Mouse (Mus musculus) forebrain, postnatal 0 days (tissue): ENCODE results near the gene Nr3c2. TPM values are rescaled to one million over a fixed set of nuclear protein-coding genes. Genes with fewer than 3 reads are reported as not detected.

Source experiments
- ATAC-seq: fragments of 200-750 bp; cut with Nextera tagmentation; 2 replicates; pipeline ENCODE4 v1.8.0; 2017; ENCODE audit warnings: mild to moderate bottlenecking, moderate library complexity
- DNase-seq: peaks from one replicate; pipeline ENCODE4 v3.0.0-alpha.2; 2015
- H3K27ac ChIP-seq: fragments of 300-500 bp; sonication (generic); 2 replicates; pipeline ENCODE4 v1.5.1; 2014; ENCODE audit warnings: low read depth, mild to moderate bottlenecking, antibody characterized with exemption, low read length, moderate library complexity, mixed read lengths
- H3K27me3 ChIP-seq: fragments of 300-500 bp; sonication (generic); 2 replicates; pipeline ENCODE4 v1.6.1; 2014; ENCODE audit warnings: mild to moderate bottlenecking, low read length, mixed read lengths; ENCODE audit not compliant: insufficient read depth
- H3K36me3 ChIP-seq: fragments of 300-500 bp; sonication (generic); 2 replicates; pipeline ENCODE4 v1.6.1; 2014; ENCODE audit warnings: mild to moderate bottlenecking, moderate library complexity; ENCODE audit not compliant: insufficient read depth
- H3K4me1 ChIP-seq: fragments of 300-500 bp; sonication (generic); 2 replicates; pipeline ENCODE4 v1.6.1; 2014; ENCODE audit warnings: antibody characterized with exemption; ENCODE audit not compliant: insufficient read depth
- H3K4me2 ChIP-seq: fragments of 300-500 bp; sonication (generic); 2 replicates; pipeline ENCODE4 v1.6.1; 2014; ENCODE audit warnings: low read depth, mild to moderate bottlenecking, moderate library complexity
- H3K4me3 ChIP-seq: fragments of 300-500 bp; sonication (generic); 2 replicates; pipeline ENCODE4 v1.5.1; 2014; ENCODE audit warnings: low read depth, low read length, mixed read lengths
- H3K9ac ChIP-seq: fragments of 300-500 bp; sonication (generic); 2 replicates; pipeline ENCODE4 v1.6.1; 2014; ENCODE audit warnings: mild to moderate bottlenecking
- H3K9me3 ChIP-seq: fragments of 300-500 bp; sonication (generic); 2 replicates; pipeline ENCODE4 v1.6.1; 2016; ENCODE audit warnings: low read length
- CTCF ChIP-seq: sonication (generic); IDR thresholded peaks from 2 replicates; pipeline ENCODE4 v1.5.1; 2016; ENCODE audit warnings: antibody characterized with exemption, control low read depth, low read depth
- WGBS: fragments of 180-500 bp; shearing (Covaris S2); extraction: QIAGEN DNeasy Blood & Tissue Kit; methylation state at CpG from one replicate; pipeline ENCODE4 v1.1.7; 2014; 5-methylcytosine and 5-hydroxymethylcytosine counted together
- polyA plus RNA-seq: library from polyadenylated mRNA; unstranded; fragments of >200 nt; fragmentation: Nextera tagmentation; extraction: Ambion mirVana; gene quantifications from 2 replicates; pipeline ENCODE4 v1.2.1, GENCODE M21; 2015
- total RNA-seq: library from RNA; depleted of rRNA; stranded (reverse); fragments of >200 nt; gene quantifications from 2 replicates; pipeline ENCODE4 v1.2.3, GENCODE M21; 2014

Nr3c2 gene
- total and polyA plus RNA-seq, 2 experiments from 2014 or later, result 10.4 to 13.4 TPM

- Histone ChIP-seq H3K36me3 (no peaks in the 10 kb centered on the region), H3K27me3 (no peaks in the 10 kb centered on the region), H3K4me3 (no peak overlapping the region), H3K9me3 (no peaks in the 10 kb centered on the region), H3K4me1 (no peaks in the 10 kb centered on the region), H3K4me2 (no peak overlapping the region), H3K27ac (no peak overlapping the region), H3K9ac (no peak overlapping the region)
- no peak for TF ChIP-seq CTCF
- DNase-seq (no peak), ATAC-seq (no peak)
- WGBS, result 83% methylated on average over 10 of the region's 10 CpGs
Measured at GRCm38 (mm10) chr8:77276827-77277226, 377.6 kb downstream of the Nr3c2 start.

- no peaks in the 10 kb centered on the region for H3K36me3 ChIP-seq
- DNase-seq, result no peak
- no peaks in the 10 kb centered on the region for H3K4me1 ChIP-seq
- no peaks in the 10 kb centered on the region for H3K27me3 ChIP-seq
- no peak overlapping the region for H3K9ac ChIP-seq
- no peak for ATAC-seq
- H3K4me3 ChIP-seq, result no peak overlapping the region
- no peak overlapping the region for H3K4me2 ChIP-seq
- no peak overlapping the region for H3K27ac ChIP-seq
- no peaks in the 10 kb centered on the region for H3K9me3 ChIP-seq
- no peak for TF ChIP-seq CTCF
- 94% methylated on average over 4 of the region's 4 CpGs for WGBS
Measured at GRCm38 (mm10) chr8:77278246-77278645, 379.0 kb downstream of the Nr3c2 start.

DNA sequence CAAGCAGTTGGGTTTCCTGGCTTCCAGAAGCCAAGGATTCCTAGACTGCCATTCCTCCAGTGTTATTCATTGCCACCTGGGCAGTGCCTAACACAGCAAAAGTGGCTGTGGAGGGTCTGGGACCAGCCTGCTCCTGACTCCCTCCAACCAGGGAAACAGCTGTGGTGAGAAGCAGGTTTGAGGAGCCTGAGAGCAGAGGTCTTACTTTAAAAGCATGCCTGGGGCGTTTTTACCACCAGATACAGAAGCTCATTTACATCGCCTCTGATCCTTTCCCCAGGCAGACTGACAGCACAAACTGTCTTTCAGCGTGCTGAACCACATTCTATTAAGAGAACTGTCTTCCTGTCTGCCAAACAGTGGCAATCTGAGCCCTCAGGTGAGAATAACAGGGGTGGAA lies 380.7 kb downstream of the Nr3c2 start:
- H3K27me3 ChIP-seq, result no peaks in the 10 kb centered on the region
- 0 out of 2 replicates have a peak overlapping the region, but pooled peaks have one; percentile 6 for H3K9ac ChIP-seq
- no peak for TF ChIP-seq CTCF
- H3K9me3 ChIP-seq, result peaks cover 4% of the 10 kb centered on the region; the same call in 1 of the 2 replicates
- no peak overlapping the region for H3K4me3 ChIP-seq
- no peaks in the 10 kb centered on the region for H3K36me3 ChIP-seq
- ATAC-seq, result peak; percentile 29; the same call in 1 of the 2 replicates
- 39% methylated on average over 3 of the region's 3 CpGs for WGBS
- no peak for DNase-seq
- no peaks in the 10 kb centered on the region for H3K4me1 ChIP-seq
- H3K4me2 ChIP-seq, result no peak overlapping the region
- H3K27ac ChIP-seq, result no peak overlapping the region

DNA sequence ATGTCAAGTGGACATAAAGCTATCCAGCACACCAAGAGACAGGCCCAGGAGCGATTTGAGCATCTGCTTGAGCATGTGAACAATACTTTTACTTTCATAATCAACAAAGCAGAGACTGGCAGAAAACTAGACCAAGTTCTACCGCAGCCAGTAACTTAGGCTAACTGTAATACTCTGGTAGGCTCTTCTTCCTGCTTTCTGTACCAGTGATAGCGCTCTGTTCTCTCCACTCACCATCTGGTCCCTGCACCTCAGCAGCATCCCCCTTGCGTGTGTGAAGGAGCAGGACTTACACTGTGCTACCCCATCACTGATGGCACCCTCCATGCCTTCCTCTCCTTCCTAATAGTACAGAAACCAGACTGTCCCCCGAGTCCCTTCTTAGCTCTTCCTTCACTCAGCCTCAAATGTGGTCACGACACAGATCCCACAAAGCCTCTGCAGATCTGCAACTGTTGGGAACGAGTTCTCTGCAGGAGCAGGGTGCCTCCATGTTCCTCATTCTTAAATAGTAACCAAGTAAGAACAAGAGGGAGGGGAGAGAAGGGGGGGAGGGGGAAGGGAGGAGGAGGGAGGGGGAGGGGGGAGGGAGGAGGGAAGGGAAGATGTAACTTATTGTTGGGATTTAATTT lies 383.5 kb downstream of the Nr3c2 start:
- no peak overlapping the region for H3K9ac ChIP-seq
- H3K4me2 ChIP-seq, result no peak overlapping the region
- TF ChIP-seq CTCF, result no peak
- H3K4me3 ChIP-seq, result no peak overlapping the region
- DNase-seq (no peak), ATAC-seq (no peak)
- WGBS, result 88% methylated on average over 7 of the region's 7 CpGs
- H3K27me3 ChIP-seq, result no peaks in the 10 kb centered on the region
- no peaks in the 10 kb centered on the region for H3K4me1 ChIP-seq
- H3K36me3 ChIP-seq, result no peaks in the 10 kb centered on the region
- H3K27ac ChIP-seq, result no peak overlapping the region
- H3K9me3 ChIP-seq, result peaks cover 5% of the 10 kb centered on the region; the same call in 1 of the 2 replicates

GRCm38 (mm10) chr8:77284473-77284872 lies 385.2 kb downstream of the Nr3c2 start:
- Histone ChIP-seq H3K4me1 (no peaks in the 10 kb centered on the region), H3K4me2 (no peak overlapping the region), H3K27ac (no peak overlapping the region), H3K9me3 (peaks cover 5% of the 10 kb centered on the region; the same call in 1 of the 2 replicates), H3K27me3 (no peaks in the 10 kb centered on the region), H3K36me3 (no peaks in the 10 kb centered on the region), H3K4me3 (no peak overlapping the region), H3K9ac (no peak overlapping the region)
- no peak for TF ChIP-seq CTCF
- 80% methylated on average over 3 of the region's 3 CpGs for WGBS
- ATAC-seq (no peak), DNase-seq (no peak)

- 69% methylated on average over 3 of the region's 3 CpGs for WGBS
- DNase-seq (no peak), ATAC-seq (no peak)
- Histone ChIP-seq H3K27me3 (no peaks in the 10 kb centered on the region), H3K4me1 (no peaks in the 10 kb centered on the region), H3K27ac (no peak overlapping the region), H3K4me2 (no peak overlapping the region), H3K4me3 (no peak overlapping the region), H3K36me3 (no peaks in the 10 kb centered on the region), H3K9me3 (peaks cover 5% of the 10 kb centered on the region; the same call in 1 of the 2 replicates), H3K9ac (no peak overlapping the region)
- no peak for TF ChIP-seq CTCF
Measured at GRCm38 (mm10) chr8:77288065-77288464, 388.8 kb downstream of the Nr3c2 start.

DNA sequence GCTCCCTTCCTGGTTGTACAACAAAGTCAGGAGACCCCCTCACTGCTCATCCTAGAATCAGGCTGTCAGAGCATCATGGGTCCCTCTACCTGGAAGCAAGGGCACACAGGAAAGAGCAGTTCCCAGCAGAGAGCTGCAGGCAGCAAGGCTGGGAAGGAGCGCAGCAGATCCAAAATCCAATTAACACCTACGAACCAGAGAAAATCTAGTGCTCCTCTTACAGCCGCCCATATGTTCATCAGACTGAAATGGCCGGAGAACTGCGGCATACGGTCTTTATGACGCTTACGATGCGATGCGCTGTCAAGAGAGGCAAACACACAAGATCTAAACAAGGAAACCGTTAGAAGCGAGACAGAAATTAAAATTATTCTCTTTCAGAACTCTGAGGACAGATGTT lies 389.2 kb downstream of the Nr3c2 start:
- Histone ChIP-seq H3K9ac (no peak overlapping the region), H3K27me3 (no peaks in the 10 kb centered on the region), H3K9me3 (peaks cover 5% of the 10 kb centered on the region; the same call in 1 of the 2 replicates), H3K36me3 (no peaks in the 10 kb centered on the region), H3K4me2 (no peak overlapping the region), H3K4me1 (no peaks in the 10 kb centered on the region), H3K27ac (no peak overlapping the region), H3K4me3 (no peak overlapping the region)
- no peak for TF ChIP-seq CTCF
- ATAC-seq (peak; percentile 73), DNase-seq (peak; percentile 26)
- WGBS, result 67% methylated on average over 12 of the region's 12 CpGs
